Mouse (Mus musculus): ENCODE measurements around the gene Tagap1.
"Not testable (repeated sequence)": the region's sequence is repeated elsewhere in the genome, so short reads cannot be mapped to it uniquely, and the experiment has no call there.

GRCm38 (mm10) chr17:6914066-6914465 lies 46.9 kb downstream of the Tagap1 start:
- TF ChIP-seq POLR2A (IDR thresholded peaks at IDR 0.05; ENCODE audit: control insufficient read depth, extremely low read depth, insufficient read depth, low read length, poor library complexity); CTCF (IDR thresholded peaks at IDR 0.05; ENCODE audit: borderline replicate concordance, control insufficient read depth, extremely low read depth, insufficient read depth, low read length, poor library complexity): not testable (repeated sequence)
